Mouse (Mus musculus): ENCODE results near the gene Plch1.

Plch1 gene

DNA sequence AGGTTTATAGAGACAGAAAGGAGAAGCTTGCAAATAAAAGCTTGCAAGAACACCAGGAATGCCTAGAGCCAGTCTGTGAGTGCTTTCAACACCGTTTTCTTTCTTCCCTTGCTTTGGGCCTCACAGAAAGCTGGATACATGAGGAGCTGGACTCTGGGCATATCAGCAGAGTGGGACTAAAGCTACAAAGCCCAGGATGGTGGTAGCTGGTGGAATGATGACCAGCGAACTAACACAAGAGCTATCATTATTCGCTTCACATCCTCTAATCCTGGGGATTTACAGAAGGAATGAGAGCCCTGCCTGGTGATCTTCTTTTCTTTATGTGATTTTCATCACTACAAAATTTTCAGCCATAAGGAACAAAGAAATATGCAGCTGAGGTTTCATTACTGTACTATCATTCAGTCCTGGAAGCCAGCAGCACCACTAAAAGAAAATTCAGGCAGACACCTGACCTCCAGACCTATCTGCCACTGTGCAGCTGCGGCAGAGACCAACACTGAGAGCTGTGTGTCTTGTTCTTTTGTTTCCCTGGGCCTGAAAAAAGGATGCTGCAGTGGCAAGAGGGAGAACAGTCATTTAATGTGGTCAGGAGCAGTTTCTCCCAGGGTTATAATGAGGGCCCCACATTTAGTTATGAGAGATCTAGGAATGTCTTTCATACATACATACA lies 172.5 kb downstream of the Plch1 start:
- DNase-seq (ENCODE audit: low read depth in 1 of 2, low spot score in 2 of 2), result no peak

DNA sequence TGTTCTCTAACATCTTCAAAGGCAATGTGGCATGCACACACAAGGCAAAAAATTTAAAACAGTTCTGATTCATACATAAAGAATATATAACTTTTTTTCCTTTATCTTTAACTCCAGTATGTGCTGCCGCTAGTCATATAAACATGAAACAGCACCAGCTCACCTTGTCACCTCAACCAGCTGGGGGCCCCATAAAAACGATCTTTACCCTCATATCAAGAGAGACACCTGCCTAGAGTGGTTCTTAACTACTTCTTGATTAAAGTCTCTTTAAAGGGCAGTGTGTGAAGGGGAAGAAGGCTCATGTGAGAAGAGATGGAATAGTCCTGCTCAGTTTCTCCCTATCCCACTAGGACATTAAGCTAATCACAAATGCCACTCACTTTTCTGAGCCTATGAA lies 205.6 kb downstream of the Plch1 start:
- no peak for DNase-seq (ENCODE audit: low read depth in 1 of 2, low spot score in 2 of 2)

DNA sequence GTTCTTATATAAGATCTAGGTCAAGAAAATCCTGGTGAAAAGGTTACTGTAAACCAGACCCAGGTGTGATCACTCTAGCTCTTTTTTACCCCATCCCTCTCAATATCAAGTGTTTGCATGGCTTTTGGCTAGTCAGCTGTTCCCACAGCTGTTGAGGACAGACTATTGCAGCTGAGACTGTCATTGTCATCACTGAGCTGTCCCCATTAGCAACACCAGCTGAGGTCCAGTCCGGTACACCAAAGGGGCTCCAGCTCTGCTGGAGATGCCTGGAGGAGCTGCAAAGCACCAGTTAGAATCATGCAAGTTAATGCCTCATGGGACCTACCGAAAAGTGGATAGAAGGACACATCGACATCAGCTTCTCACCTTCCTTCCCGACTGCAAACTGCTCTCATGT lies 206.5 kb downstream of the Plch1 start:
- DNase-seq (ENCODE audit: low read depth in 1 of 2, low spot score in 2 of 2), result no peak

DNA sequence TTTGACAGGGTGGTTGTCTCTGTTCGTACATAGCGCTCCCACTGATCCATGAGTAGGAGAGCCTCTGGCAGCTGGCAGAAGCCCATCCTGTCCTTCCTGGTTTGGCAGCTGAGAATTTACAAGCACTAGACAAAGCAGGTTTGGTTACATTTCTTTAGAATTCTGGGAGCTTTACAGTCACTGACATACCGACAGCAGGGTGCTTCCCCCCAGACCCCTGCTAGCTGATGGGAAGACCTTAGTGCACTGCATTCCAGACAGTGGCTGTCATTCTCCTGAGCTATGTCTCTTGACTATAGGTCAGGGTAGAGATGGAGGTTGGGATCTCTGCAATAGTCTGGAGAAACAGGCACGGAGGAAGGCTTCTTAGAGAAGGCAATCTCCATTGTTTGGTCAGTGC lies 230.5 kb downstream of the Plch1 start:
- DNase-seq (ENCODE audit: low read depth in 1 of 2, low spot score in 2 of 2), result no peak

DNA sequence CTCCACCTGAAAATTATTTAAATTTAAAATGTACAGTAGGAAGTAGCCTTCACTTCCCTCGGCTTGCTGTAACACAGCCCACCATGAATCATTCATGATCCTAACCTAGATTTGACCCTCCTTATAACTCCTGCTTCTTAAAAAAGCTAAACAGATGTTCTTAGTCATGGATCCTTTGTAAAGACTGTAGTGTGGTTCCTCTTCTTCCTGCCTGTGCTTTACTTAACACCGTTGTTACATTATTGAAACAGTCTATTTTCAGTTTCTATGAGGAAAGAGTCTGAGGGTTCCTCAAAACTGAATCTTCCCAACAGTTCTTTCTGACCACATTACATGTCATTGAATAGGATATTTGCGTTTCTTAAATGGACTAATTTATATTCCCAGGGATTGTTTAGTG lies 234.0 kb downstream of the Plch1 start:
- no peak for DNase-seq (ENCODE audit: low read depth in 1 of 2, low spot score in 2 of 2)

DNA sequence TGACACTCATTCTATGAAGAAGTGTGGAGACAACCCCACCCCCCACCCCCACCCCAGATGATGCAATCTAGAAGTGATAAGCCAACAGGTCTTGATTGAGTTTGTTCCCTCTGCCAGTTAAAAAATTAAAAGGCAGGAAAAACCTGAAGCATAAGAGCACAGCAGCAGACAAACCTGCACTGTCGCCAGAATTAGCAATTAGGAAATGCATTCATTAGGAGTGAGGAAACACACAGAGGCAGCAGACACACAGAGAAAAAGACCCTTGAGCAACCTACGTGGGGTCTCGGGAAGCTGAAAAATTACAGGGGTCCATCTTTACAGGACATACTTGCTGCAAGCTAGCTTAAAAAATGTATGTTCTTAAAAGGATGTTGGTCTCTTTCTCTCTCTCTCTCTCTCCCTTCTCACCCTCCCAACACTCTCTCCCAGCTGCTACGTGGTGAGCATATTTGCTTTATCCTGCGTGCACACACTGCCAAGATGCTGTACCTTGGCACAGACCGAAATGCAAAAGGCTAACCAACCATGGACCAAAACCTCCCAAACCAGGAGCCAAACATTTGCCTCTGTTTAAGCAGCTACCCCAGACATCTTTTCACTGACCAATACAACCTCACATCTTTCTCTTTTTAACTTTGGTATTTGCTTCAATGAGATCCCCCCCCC lies 234.6 kb downstream of the Plch1 start:
- DNase-seq (ENCODE audit: low read depth in 1 of 2, low spot score in 2 of 2), result no peak

Measured in monocyte, adult 2 months (primary cell).